Mouse (Mus musculus) skeletal muscle tissue, adult 2 months (tissue): ENCODE results near the gene Dchs1.
"Not testable (repeated sequence)": the region's sequence is repeated elsewhere in the genome, so short reads cannot be mapped to it uniquely, and the experiment has no call there.

Experiments
- DNase-seq: peaks from one replicate; pipeline ENCODE4 v3.0.0-alpha.2; 2012; ENCODE audit warnings: low read depth, low spot score

Gene Dchs1

GRCm38 (mm10) chr7:105783861-105784260 lies 3.6 kb downstream of the Dchs1 start:
- no peak for DNase-seq

- no peak for DNase-seq
These were observed 8.7 kb downstream of the Dchs1 start for GRCm38 (mm10) chr7:105778553-105779265.

- peak; percentile 84 for DNase-seq
These were observed 9.5 kb downstream of the Dchs1 start for GRCm38 (mm10) chr7:105777797-105778552.

DNA sequence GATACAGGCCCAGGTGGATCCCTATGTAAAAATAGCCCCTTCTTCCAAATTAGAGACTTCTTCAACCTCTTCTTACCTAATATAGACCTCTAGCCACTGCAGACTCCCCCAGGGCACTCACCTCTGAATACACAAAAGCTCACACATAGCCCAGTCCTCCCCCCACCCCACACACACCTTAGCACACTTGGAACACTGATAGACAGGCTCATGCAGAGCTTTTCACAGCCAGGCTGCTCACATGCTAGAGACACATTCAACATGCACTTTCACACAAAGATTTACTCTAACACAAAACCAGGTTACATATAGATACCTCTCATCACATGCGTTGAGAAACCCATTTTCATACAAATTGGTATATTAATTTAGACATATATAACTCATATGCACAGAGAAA lies 10.1 kb downstream of the Dchs1 start:
- no peak for DNase-seq

GRCm38 (mm10) chr7:105776026-105776425 lies 11.4 kb downstream of the Dchs1 start:
- no peak for DNase-seq

DNA sequence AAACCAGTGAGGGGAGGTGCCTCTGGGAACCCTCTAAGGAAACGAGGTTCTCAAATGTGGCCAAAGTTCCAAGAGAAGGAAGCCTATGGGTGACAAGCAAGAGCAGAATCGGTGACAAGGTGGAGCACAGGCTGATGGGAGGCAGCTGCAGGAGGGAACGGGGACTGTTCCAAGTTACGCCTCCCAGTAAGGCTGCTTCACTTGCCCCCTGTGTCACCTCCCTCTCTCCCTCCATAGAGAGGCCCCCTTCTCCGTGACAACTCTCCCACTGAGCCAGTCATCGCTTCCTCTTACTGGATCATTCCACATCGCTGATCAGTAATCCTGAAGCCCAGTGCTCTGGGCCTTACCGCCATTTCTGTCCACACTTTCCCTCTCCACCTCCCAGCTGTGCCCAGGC lies 12.8 kb downstream of the Dchs1 start:
- DNase-seq = no peak

DNA sequence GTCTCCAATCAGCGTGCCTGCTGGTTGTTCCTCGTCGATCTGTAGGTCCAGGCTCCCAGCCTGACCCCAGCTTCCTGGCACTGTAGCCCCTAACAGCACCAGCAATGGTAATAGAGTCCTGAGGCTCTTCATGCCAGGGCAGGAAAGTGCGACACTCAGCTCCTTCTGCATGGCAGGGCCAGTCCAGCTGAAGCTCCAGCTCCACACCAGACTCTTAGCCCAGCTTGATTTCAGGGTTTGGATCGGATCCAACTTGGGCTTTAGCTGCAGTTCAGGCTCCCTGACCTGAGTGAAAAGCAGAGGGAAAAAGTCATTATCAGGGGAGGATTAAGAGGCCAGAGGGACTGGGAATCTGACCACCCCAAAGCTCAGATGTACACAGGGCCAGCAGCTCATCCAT lies 14.4 kb downstream of the Dchs1 start:
- no peak for DNase-seq

GRCm38 (mm10) chr7:105772331-105772730 lies 15.1 kb downstream of the Dchs1 start:
- DNase-seq = no peak

- DNase-seq = peak; percentile 68
These were observed 17.5 kb downstream of the Dchs1 start for GRCm38 (mm10) chr7:105769959-105770358.

DNA sequence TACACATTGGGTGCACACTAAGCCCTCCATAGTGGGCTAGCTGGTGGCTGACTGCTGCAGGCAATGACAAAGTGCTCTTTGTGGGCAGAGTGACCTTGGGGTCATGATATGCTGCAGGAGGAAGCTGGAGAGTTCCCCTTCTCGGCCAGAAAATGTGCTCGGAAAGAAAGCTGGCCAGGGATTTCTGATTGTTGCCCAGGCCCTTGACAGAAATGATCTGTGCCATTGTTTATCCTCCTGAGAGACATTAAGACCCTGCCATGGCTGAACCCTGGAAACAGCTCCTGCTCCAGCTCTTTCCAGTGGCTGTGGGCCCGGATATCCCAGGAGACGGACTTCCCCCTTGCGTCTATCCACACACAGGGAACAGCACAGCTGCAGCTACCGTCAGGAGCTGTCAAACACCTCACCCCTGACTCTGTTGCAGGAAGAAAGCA lies 19.7 kb downstream of the Dchs1 start:
- no peak for DNase-seq

DNA sequence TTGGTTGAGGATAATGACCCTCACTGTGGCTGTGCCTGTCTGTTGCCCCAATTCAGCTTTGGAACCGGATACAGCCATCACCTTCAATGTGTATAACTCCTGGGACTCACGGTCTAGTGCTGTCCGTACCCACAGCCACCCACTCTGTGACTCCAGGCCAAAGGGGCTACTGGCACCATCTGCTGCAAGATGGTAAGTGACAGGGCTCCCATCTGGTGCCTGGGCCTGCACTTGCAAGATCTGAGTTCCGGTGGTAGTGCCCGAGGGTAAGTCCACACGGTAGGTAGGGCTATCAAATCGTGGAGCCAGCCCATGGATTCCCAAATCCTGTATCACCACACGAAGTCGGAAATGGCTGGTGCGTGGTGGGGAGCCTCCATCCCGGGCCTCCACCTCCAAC lies 23.1 kb downstream of the Dchs1 start:
- no peak for DNase-seq

DNA sequence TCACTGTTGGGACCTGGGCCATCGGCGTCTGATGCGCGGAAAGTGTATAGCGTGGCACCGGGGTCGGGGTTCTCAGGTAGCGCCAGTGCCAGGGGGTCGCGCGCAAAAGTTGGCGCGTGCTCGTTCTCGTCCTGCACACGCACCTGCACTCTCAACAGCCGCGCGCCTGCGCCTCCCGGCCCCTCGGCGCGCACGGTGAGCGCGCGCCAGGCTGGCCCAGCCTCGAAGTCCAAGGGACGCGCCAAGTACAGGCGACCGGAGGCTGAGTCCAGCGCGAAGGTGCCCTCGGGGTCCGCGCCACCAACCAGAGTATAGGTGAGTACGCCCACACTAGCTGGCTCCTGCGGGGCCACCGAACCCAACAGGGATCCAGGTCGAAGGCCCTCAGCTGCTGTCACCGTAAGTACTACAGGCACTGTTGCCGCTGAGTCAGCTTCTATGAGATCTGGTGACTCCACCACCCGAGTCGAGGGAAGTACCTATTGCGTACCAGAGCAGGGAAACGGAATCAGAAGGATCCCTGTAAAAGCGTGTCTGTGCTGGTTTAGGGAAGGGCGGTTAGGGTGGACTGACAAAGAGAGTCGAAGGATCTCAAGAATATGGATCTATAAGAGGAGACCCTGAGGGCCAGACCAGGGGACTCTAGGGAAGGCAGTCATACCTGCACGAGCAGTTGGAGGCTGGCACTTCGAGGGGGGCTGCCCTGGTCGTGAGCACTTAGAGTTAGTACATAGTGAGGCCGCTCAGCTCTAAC lies 24.8 kb downstream of the Dchs1 start:
- DNase-seq = no peak

DNA sequence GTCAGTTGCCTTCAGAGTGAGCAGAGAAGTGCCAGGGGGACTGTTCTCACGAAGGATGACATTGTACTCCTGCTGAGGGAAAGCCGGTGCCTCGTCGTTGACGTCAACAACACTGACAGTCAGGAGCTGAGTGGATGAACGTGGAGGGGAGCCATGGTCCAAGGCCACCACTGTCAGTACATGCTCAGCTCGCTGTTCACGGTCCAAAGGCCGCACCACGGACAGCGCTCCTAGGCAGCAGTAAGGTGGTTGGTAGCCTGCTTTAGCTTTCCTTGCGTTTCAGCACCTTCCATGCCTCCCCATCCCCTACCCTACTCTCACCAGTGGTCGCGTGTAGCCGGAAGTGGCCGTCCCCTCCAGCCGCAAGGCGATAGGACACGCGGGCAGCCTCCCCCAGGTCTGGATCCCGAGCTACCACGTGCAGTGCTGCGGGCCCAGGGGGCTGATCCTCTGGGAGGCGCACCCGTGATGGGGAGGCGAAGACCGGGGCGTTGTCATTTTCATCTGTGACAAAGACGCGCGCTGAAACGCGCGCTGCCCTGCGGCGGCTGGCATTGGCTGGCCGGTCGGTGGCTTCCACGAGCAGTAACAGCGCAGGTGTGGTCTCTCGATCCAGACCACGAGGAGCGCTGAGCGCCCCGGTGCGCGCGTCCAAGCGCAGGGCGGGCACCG lies 25.5 kb downstream of the Dchs1 start:
- DNase-seq = no peak

GRCm38 (mm10) chr7:105753281-105753680 lies 34.2 kb downstream of the Dchs1 start:
- DNase-seq = no peak

- DNase-seq = no peak
These were observed 34.7 kb downstream of the Dchs1 start for GRCm38 (mm10) chr7:105752716-105753115.

DNA sequence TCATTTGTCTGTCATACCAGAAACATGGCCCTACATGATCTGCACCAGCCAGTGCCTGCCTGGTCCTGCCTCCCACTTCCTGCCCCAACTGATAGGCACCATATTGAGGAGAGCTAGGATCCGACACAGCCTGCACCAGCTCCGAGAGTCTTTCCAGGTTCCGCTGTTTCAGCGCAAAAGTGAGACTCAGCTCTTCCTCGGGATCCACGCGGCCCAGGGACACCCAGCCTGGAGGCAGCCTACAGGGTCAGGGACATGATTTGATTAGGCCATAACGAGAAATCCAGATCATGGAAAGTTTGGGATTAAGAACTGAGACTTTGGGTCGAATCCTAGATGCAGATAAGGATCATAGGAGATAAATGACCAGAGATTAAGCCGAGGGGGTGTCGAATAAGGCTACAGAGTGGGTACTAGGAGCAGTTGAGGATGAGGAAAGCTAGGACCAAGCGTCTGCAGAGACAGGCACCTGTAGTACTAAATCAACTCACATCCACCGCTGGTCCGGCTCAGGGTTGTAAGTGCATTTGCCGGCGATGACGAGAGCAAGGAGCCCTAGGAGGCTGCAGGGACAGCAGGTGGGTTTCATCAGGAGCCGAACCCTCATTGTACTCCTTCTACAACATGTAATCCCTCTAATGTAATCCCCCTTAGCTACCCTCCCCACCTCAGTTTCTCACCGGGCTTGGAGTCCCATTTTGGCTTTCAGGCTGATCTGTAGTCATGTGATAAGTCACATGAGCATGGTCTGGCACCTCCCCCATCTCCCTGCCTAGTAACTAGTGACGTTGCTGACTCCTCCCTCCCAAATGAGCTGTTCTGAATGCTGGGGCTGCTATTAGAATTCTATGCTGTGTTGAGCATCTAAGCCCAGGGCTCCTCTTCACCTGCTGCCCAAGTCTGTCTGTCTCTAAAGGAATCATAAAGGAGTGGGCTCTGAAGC lies 35.7 kb downstream of the Dchs1 start, which contains the start of gene Tpp1:
TSS of gene Tpp1 (minus strand) at position 745 of the 943 bp plus-strand sequence.
- peak; percentile 96 for DNase-seq

- DNase-seq = no peak
These were observed 39.7 kb downstream of the Dchs1 start for GRCm38 (mm10) chr7:105747776-105748175.

DNA sequence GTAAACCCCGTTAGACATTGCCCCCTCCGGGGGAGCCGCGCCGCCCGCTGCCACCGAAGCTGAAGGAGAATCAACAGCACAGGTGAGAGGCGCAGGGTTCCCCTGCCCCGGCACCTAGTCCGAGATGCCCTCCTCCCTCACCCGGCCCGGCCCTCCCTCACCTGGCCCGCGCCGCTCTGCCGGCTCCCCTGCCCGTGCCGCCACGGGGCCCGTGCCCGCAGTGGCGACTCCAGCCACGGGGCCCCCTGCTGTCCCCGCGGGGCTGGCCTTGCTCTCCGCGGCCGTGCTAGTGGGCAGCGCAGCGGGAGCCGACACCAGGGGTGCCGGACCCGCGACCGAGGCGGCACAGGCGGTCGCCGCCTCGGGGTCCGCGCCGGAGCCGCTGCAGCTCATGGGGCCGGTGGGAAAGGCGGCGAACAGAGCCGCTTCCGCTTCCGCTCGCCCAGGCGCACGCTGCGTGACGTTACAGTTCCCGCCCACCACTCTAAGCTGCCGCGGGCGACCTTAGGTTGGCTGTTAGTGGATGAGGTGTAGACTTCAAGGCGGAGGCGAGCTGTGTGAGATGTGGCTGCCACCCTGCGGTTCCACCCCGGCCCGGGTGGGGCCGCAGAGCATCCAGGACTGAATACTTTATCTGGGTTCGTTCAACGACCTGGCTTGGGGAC lies 43.4 kb downstream of the Dchs1 start, which contains the start of gene Taf10:
TSS of gene Taf10 (minus strand) at position 436 of the 665 bp plus-strand sequence.
- peak; percentile 78 for DNase-seq

DNA sequence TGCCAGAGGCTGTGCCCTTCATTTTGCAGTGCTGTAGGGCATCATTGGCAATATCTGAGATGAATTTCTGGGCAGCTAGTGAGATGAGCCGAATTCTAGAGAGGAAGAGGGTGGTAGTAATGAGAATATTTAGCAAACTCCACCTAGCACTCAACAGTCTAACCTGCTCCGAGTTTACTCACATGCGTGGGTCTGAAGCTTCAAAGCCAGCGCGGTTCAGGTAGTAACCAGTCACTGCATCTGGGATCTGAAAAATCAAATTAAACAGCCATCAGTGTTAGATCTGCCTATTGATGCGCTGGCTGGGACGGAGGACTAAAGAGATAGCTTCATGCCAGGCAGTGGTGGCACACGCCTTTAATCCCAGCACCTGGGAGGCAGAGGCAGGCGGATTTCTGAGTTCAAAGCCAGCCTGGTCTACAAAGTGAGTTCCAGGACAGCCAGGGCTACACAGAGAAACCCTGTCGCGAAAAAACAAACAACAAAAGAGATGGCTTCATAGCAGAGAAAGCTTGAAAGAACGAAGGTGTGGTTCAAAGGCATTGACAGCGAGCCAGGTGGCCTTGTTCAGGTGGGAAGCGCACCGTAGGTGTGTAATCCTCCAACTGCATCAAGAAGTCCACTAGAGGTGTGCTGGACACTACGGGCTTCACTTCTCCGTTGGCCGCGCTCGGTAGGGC lies 44.1 kb downstream of the Dchs1 start:
- DNase-seq = not testable (repeated sequence)
